Mouse (Mus musculus): ENCODE measurements around the gene Elmsan1. TPM values are rescaled to one million over a fixed set of nuclear protein-coding genes. Genes with fewer than 3 reads are reported as not detected.

Elmsan1 gene
- polyA plus RNA-seq, 1 experiment from 2014 or later: 9.0 TPM

DNA sequence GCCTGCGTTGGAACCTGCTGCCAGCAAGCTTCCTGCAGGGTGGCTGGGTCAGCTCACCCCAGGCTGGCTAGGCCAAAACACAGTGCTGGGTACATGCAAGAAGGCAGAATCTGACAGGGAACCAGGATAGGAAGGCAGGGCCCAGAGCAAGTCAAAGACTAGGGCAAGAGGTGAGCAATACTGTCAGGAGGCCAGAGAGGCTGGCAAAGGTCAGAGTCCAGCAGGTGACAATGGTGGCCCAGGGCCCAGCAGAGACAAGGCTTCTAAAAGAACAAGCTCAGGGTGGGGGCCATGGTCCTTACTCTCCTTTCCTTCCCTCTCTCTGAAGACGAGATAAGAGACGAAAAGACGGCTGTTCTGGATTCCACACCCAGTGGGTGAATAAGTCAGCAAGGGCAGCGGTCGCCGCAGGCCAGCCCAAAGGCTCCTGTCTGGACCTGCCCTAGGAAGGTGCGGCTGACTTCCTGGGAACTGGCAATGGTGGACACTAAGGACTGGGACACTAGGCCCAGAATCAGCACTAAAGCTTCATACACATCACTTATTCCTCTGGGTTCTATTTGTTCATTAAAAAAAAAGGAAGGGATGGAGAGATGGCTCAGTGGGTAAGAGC, 14.9 kb upstream of the Elmsan1 start:
- H3K4me2 ChIP-seq (replicated peaks): no peak overlapping the region
- WGBS: 89% methylated on average over 8 of the region's 8 CpGs
- H3K36me3 ChIP-seq: no peaks in the 10 kb centered on the region
- no peaks in the 10 kb centered on the region for H3K9me3 ChIP-seq
- ATAC-seq (ENCODE audit: insufficient number of reproducible peaks, insufficient read depth, low FRiP score, low TSS enrichment): no peak
- H3K9ac ChIP-seq: no peak overlapping the region
- H3K4me1 ChIP-seq: no peaks in the 10 kb centered on the region
- H3K4me3 ChIP-seq: no peak overlapping the region
- H3K27ac ChIP-seq: no peak overlapping the region
- no peaks in the 10 kb centered on the region for H3K27me3 ChIP-seq

DNA sequence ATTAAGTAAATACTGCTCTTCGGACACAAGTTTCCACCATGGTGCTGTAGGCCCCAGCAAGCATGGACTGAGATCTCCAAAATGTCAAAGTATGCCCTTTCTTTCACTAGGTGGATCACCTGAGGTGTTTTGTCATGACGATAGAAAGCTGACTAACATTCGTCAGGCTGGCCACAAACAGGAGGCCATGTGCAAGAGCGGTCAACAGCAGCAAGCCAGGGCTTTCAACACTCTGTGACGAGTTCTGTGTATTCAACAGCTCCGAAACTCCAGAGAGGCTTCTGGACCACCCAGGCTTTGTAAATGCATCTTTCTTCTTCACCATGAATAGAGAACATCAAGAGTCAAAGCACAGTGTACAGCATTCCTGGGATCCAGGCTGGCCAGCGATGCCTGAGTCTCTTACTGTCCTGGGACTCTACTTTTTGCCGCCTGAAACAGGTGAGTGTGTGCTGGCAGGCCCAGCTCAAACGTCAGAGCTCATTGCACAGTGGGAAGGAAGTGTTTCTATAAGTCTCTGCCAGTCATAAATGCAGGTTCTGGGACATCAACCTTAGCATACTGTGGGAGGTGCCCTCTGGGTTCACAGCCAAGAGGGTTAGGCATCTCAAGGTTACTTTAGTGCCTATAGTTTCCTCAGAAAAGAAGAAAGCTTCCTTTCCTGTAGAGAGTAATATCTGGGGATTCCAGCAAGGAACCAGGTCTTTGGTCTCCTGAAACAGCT, 7.6 kb upstream of the Elmsan1 start:
- H3K4me3 ChIP-seq: no peak overlapping the region
- H3K27ac ChIP-seq: no peak overlapping the region
- H3K4me2 ChIP-seq (replicated peaks): no peak overlapping the region
- H3K27me3 ChIP-seq: no peaks in the 10 kb centered on the region
- H3K4me1 ChIP-seq: no peaks in the 10 kb centered on the region
- WGBS: 82% methylated on average over 9 of the region's 9 CpGs
- no peak for ATAC-seq (ENCODE audit: insufficient number of reproducible peaks, insufficient read depth, low FRiP score, low TSS enrichment)
- H3K36me3 ChIP-seq: no peaks in the 10 kb centered on the region
- H3K9me3 ChIP-seq: no peaks in the 10 kb centered on the region
- H3K9ac ChIP-seq: no peak overlapping the region

DNA sequence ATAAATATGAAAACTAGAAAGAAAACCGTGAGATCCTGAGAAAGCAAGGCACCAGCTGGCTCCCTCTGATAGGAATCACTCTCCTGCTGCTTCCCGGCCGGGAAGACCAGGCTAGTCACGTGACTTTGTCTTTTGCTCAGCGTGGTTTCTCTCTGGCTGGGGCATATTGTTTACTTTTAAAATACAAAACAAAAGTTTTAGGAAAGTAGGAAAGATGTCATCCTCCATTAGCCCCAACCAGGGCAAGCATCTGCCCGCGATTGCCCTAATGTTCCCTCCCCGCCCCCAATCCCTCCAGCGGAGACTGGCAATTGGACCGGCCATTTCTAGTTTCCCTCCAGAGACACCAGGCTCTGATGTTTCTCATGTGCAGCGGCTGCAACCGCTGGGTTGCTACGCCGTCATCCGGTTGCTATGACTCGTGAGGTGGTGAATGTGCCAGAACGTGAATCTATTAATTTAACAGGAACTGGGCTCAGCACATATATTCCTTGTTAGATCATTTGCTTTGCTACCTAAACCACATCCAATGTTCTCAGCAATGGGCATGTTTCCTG, 3.8 kb upstream of the Elmsan1 start:
- H3K4me3 ChIP-seq: peak overlapping the region; percentile 34
- peaks cover 13% of the 10 kb centered on the region; the same call in 1 of the 2 replicates for H3K4me1 ChIP-seq
- under 1% methylated on average over 17 of the region's 17 CpGs for WGBS
- H3K9me3 ChIP-seq: no peaks in the 10 kb centered on the region
- no peak for ATAC-seq (ENCODE audit: insufficient number of reproducible peaks, insufficient read depth, low FRiP score, low TSS enrichment)
- H3K36me3 ChIP-seq: no peaks in the 10 kb centered on the region
- no peaks in the 10 kb centered on the region for H3K27me3 ChIP-seq
- H3K4me2 ChIP-seq (replicated peaks): peak overlapping the region; percentile 54
- H3K27ac ChIP-seq: no peak overlapping the region
- peak overlapping the region; percentile 11; the same call in 1 of the 2 replicates for H3K9ac ChIP-seq

DNA sequence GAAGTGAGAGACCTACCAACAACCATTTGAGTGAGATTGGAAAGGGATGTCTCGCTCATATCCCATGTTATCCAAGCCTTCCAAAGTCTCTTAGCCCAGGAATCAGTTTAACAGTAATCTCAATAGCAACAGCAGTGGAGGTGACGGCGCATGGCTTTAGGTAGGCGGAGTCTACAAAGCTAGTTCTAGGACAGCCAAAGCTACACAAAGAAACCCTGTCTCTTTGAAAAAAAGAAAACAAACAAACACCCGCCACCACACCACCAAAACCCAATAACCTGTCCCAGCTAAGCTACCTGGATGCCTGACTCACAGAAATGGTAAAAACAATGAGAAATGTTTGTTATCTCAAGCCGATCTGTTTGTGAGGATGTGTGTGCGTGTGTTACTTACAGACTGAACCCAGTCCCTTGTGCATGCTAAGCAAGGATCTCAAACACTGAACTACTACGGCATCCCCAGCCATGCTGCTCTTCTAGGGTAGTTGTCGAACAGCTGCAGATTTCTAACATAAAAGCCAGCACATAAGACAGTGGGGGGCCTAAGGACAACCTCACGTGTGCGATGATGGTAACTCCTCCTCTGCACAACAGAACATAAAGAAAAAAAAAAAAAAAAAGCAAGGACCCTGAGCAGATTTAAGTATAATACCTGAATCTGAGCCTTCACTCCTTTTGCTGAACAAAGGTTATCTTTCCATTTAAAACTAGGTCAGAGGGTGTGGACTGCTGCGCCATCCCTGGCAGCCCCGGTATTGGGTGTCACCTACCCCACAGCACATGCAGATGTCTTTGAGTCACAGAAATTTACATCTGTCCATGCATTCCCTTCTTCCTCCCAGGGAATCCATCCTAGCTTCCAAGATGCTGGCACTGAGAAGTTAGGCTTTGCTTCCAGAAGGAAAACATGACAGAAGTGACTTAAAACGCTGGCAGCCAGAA, 2.5 kb upstream of the Elmsan1 start:
- Histone ChIP-seq H3K4me3 (no peak overlapping the region), H3K36me3 (no peaks in the 10 kb centered on the region), H3K4me1 (peaks cover 23% of the 10 kb centered on the region), H3K27ac (no peak overlapping the region), H3K4me2 (replicated peaks) (no peak overlapping the region), H3K27me3 (no peaks in the 10 kb centered on the region), H3K9me3 (no peaks in the 10 kb centered on the region), H3K9ac (no peak overlapping the region)
- no peak for ATAC-seq (ENCODE audit: insufficient number of reproducible peaks, insufficient read depth, low FRiP score, low TSS enrichment)
- 78% methylated on average over 14 of the region's 14 CpGs for WGBS

DNA sequence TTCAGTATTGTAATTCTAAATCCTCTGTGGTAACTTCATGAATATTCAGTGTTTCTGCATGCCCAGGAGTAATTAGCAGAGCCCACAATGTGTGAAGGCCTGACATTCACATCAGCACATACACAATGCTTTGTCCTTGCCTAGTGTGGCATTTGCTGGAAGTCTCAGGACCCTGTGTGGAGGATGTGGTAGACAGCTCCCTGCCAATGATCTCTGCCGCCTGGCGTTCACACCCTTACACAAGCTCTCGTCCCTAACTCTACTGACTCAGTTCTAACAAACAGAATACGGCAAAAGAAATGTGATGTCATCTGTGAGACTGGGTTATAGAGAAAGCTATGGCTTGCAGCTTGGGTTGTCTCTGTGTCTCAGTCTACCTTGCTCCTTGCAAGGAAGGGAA, 1.8 kb upstream of the Elmsan1 start:
- peaks cover 30% of the 10 kb centered on the region for H3K4me1 ChIP-seq
- no peaks in the 10 kb centered on the region for H3K36me3 ChIP-seq
- no peaks in the 10 kb centered on the region for H3K9me3 ChIP-seq
- ATAC-seq (ENCODE audit: insufficient number of reproducible peaks, insufficient read depth, low FRiP score, low TSS enrichment): no peak
- H3K27me3 ChIP-seq: no peaks in the 10 kb centered on the region
- no peak overlapping the region for H3K4me3 ChIP-seq
- no peak overlapping the region for H3K4me2 ChIP-seq (replicated peaks)
- H3K27ac ChIP-seq: no peak overlapping the region
- 81% methylated on average over 4 of the region's 4 CpGs for WGBS
- H3K9ac ChIP-seq: no peak overlapping the region

DNA sequence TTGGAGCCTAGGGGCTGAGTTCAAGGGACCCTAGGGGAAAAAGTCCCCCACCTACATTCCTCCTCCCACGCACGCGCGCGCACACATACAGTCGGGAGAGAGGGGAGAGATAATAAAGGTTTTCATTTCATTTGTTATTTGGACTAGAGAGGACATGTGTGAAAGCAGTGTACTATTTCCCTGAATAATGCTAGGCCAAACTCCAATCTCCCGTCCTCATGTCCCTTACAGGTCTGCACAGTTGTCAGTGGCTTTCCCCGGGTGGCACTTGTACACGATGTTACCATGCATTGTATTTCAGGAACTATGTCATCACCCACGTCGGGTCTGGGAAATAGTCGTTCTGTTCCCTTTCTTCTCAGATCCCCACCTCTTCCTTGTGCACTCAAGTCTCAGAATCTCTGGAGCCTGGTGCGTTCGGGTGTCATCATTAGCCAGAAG, 460 bp upstream of the Elmsan1 start:
- Histone ChIP-seq H3K4me3 (peak overlapping the region; percentile 93), H3K27me3 (no peaks in the 10 kb centered on the region), H3K27ac (peak overlapping the region; percentile 90), H3K4me1 (peaks cover 43% of the 10 kb centered on the region), H3K9ac (peak overlapping the region; percentile 87), H3K36me3 (no peaks in the 10 kb centered on the region), H3K9me3 (no peaks in the 10 kb centered on the region), H3K4me2 (replicated peaks) (peak overlapping the region; percentile 77)
- 6% methylated on average over 14 of the region's 14 CpGs for WGBS
- no peak for ATAC-seq (ENCODE audit: insufficient number of reproducible peaks, insufficient read depth, low FRiP score, low TSS enrichment)

DNA sequence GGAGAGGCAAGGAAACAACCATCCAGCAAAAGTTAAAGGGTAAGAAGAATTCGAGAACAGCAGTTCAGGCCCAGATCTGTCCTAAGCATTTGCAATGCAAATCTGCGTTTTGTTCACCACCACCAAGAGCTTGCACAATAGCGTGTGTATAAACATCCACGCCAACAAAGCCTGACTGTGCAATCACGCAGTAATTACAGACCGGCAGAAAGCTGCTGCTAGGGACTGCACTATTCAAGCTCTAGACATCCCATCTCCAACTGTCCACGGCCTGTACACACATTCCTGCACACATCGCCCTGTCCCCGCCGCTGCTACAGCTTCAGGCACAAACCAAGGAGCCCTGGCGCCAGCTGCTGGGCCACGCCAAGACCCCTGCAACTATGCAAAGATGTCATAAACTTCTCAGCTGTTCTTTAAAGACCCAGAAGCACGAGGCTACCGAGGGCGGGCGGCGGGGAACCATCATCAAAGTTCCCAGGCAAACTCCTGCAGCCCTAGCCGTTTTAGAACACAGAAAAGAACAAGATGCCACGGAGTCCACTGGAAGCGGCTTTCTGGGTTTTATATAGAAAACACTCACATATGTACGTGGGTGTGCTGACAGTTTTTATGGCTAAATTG, 1.1 kb downstream of the Elmsan1 start:
- Histone ChIP-seq H3K27me3 (no peaks in the 10 kb centered on the region), H3K4me2 (replicated peaks) (peak overlapping the region; percentile 77), H3K4me1 (peaks cover 43% of the 10 kb centered on the region), H3K9me3 (no peaks in the 10 kb centered on the region), H3K36me3 (no peaks in the 10 kb centered on the region), H3K4me3 (peak overlapping the region; percentile 93), H3K27ac (peak overlapping the region; percentile 90), H3K9ac (peak overlapping the region; percentile 87)
- WGBS: 3% methylated on average over 21 of the region's 21 CpGs
- no peak for ATAC-seq (ENCODE audit: insufficient number of reproducible peaks, insufficient read depth, low FRiP score, low TSS enrichment)

DNA sequence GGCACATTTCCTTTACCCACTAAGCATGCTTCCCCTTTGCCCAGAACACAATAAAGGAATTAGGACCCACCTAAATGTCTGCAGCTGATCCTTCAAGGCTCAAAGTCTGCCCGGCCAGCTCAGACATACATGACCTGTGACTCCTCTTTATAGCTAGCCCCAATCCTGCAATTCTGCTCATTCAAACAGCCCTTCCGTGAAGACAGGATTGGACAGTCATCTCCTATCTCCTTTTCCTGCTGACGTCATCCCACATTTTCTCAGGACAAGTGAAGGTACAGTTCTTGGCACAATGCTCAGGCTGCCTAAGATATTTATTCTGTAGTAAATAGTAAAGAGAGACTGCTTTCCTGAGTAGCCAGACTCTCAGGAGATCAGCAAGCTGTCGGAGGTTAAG, 1.6 kb downstream of the Elmsan1 start:
- Histone ChIP-seq H3K4me1 (peaks cover 43% of the 10 kb centered on the region), H3K4me2 (replicated peaks) (peak overlapping the region; percentile 77), H3K36me3 (no peaks in the 10 kb centered on the region), H3K27ac (peak overlapping the region; percentile 90; the same call in 1 of the 2 replicates), H3K27me3 (no peaks in the 10 kb centered on the region), H3K4me3 (peak overlapping the region; percentile 93), H3K9ac (peak overlapping the region; percentile 87; the same call in 1 of the 2 replicates), H3K9me3 (no peaks in the 10 kb centered on the region)
- 49% methylated on average over 4 of the region's 4 CpGs for WGBS
- no peak for ATAC-seq (ENCODE audit: insufficient number of reproducible peaks, insufficient read depth, low FRiP score, low TSS enrichment)

DNA sequence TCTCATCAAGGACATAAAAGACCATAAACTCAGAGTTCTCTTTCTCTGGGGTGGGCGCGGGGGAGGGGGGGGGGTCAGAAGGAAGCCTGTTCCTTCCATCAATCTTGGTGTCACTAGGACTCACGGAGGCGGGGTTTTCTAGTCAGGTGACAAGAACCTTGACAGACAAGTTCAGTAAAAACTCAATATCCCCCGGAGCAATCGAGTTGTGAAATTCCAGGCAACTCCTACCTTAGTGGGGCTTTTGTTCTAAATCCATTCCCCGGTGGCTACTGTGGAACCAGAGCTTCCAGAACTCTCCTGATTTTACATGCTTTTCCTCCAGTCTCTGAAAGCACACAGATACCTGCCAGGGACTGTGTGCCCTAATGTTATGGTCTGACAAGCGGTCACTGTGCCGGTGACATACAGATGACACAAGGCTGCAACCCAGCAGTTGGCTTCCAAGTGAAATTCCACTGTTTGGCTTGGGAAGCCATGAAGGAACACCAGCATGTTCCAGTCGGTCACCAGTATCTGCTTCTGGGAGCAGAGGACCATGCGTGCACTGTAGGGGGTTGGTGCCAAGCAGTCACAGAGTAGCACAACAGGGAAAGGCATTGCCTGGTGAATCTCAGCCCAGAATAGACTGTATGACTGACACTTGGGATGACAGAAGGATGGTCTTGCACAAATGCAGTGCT, 2.8 kb downstream of the Elmsan1 start:
- Histone ChIP-seq H3K4me3 (no peak overlapping the region), H3K36me3 (no peaks in the 10 kb centered on the region), H3K9ac (no peak overlapping the region), H3K27me3 (no peaks in the 10 kb centered on the region), H3K4me2 (replicated peaks) (peak overlapping the region; percentile 1; the same call in 1 of the 2 replicates), H3K4me1 (peaks cover 43% of the 10 kb centered on the region), H3K9me3 (no peaks in the 10 kb centered on the region), H3K27ac (peak overlapping the region; percentile 42; the same call in 1 of the 2 replicates)
- ATAC-seq (ENCODE audit: insufficient number of reproducible peaks, insufficient read depth, low FRiP score, low TSS enrichment): no peak
- WGBS: 63% methylated on average over 11 of the region's 11 CpGs

DNA sequence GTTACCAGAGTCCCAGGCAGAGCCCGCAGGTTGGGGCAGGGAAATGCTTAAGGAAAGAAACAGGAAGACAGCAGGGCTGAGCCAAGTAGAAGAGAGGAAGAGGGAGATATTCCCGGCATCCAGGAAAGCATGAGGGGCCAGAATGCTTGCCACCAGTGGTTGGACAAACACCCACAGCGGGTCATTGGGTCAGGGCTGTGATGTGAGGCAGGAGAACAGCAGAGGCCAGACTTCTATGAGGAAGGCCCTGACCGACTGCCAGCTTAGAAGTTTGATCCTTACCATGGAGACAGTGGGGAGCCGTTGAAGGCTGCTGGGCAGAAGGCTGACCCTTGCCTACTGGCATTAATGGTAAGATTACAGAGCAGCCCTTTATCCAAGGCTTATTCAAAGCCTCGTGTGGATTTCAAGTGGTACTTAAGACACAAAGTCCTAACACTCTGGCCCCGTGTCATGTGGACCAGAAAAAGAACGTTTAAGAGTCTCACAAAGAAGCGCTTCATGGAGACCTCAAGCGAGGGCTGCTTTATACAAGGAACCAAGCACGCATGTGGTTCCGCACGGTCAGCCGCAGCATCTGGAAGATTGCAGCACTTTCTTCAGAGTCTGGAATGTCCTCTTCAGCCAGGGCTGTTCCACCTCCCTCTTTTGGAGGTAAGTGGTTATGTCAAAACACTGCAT, 4.0 kb downstream of the Elmsan1 start:
- peaks cover 41% of the 10 kb centered on the region for H3K4me1 ChIP-seq
- WGBS: 49% methylated on average over 14 of the region's 14 CpGs
- no peak overlapping the region for H3K4me3 ChIP-seq

More for the DNA sequence above, 4.0 kb downstream of the Elmsan1 start:
- Histone ChIP-seq H3K4me2 (replicated peaks) (no peak overlapping the region), H3K9ac (no peak overlapping the region), H3K9me3 (no peaks in the 10 kb centered on the region), H3K27me3 (no peaks in the 10 kb centered on the region), H3K27ac (0 out of 2 replicates have a peak overlapping the region, but pooled peaks have one; percentile 42), H3K36me3 (no peaks in the 10 kb centered on the region)
- ATAC-seq (ENCODE audit: insufficient number of reproducible peaks, insufficient read depth, low FRiP score, low TSS enrichment): no peak
